Mouse (Mus musculus) G1E (cell line): ENCODE results near the gene Bicral.

ENCODE experiments used
- CTCF ChIP-seq: IDR thresholded peaks from 2 replicates; pipeline ENCODE4 v1.5.1; 2012; ENCODE audit warnings: low read depth, low read length, inconsistent platforms, mixed read lengths
- POLR2AphosphoS5 ChIP-seq: IDR thresholded peaks from 2 replicates; pipeline ENCODE4 v1.6.1; 2012; ENCODE audit warnings: low read depth, low read length, inconsistent platforms; ENCODE audit not compliant: insufficient replicate concordance

GRCm38 (mm10) chr17:46840304-46841010 is 17.8 kb downstream of the Bicral start:
- TF ChIP-seq CTCF (no peak), POLR2AphosphoS5 (no peak)
